In the genomic region with DNA sequence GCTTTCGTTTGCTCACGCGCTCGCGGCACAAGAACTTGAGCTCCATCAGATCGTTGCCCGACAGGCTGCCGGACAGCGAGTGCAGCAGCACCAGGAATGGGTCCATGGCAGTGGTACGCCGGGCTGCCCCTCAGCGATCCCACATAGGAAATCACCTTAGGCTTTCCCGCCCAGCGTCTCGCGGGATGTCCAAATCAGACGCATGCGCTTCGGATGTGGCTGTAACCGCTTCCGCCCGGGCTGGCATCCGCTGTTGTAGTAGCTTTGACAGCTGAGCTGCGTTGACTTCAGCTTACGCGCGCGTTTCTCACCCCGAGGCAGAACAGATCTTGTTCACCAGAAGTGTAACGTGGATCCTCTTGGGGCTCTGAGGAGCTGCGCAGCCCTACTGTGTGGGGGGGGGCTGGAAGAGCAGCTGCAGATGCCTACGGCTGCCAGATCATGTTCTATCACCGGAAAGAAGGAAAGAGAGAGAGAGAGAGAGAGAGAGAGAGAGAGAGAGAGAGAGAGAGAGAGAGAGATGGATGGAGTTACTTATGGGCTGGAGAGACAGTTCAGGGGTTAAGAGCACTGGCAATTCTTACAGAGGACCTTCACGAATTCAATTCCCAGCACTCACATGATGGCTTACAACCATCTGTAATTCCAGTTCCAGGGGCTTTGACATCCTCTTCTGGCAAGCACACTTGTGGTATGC, we compare ENCODE assay signal across 8 mouse cellular contexts. TPM values are rescaled to one million over a fixed set of nuclear protein-coding genes. Genes with fewer than 3 reads are reported as not detected.
A peak's percentile ranks its signal among the peaks of the same experiment; 100 is the strongest.
DNase-seq lines count a peak whose midpoint lies in the region; ATAC-seq and TF ChIP-seq lines count a peak whose summit lies in the region.

TSS of gene Fadd (minus strand) at position 180 of the 697 bp plus-strand sequence.

- peak; percentile 79; the same call in 1 of the 2 replicates for TF ChIP-seq POLR2A in brain, embryonic 14.5 days (IDR thresholded peaks at IDR 0.05; ENCODE audit: borderline replicate concordance, extremely low read depth, insufficient read depth, insufficient read length, poor library complexity, severe bottlenecking)

- peak within 1 kb of the TSS; percentile 85 for H3K9ac ChIP-seq in heart, embryonic 12.5 days
- peak within 1 kb of the TSS; percentile 63 for H3K9ac ChIP-seq in kidney, postnatal 0 days (ENCODE audit: low read depth, low read length)
- peak within 1 kb of the TSS; percentile 76 for H3K9ac ChIP-seq in liver, embryonic 11.5 days (ENCODE audit: low read depth, low read length)
- H3K9ac ChIP-seq in stomach, embryonic 14.5 days (replicated peaks; ENCODE audit: low read depth, low read length) = peak within 1 kb of the TSS; percentile 41; the same call in 1 of the 2 replicates

- H3K79me3 ChIP-seq in C2C12 (ENCODE audit: low read depth) = peaks cover 8% of the 10 kb centered on the region

- H3K9me3 ChIP-seq in erythroblast, embryonic 14.5 days (ENCODE audit: control insufficient read depth, low read length) = no peaks in the 10 kb centered on the region
- no peaks in the 10 kb centered on the region for H3K9me3 ChIP-seq in heart, embryonic 12.5 days (replicated peaks)
- H3K9me3 ChIP-seq in kidney, postnatal 0 days (replicated peaks; ENCODE audit: low read length) = no peaks in the 10 kb centered on the region
- no peaks in the 10 kb centered on the region for H3K9me3 ChIP-seq in liver, embryonic 11.5 days (ENCODE audit: control insufficient read depth, low read length)
- no peaks in the 10 kb centered on the region for H3K9me3 ChIP-seq in stomach, embryonic 14.5 days (ENCODE audit: control insufficient read depth, low read depth, low read length)

- H3K36me3 ChIP-seq in C2C12 (ENCODE audit: control insufficient read depth, insufficient read depth) = peaks cover 15% of the 10 kb centered on the region
- peaks cover 24% of the 10 kb centered on the region for H3K36me3 ChIP-seq in erythroblast, embryonic 14.5 days (ENCODE audit: control insufficient read depth)
- H3K36me3 ChIP-seq in heart, embryonic 12.5 days = peaks cover 21% of the 10 kb centered on the region
- H3K36me3 ChIP-seq in kidney, postnatal 0 days (ENCODE audit: insufficient read depth, low read length) = peaks cover 11% of the 10 kb centered on the region; the same call in 1 of the 2 replicates
- H3K36me3 ChIP-seq in liver, embryonic 11.5 days (ENCODE audit: control insufficient read depth, insufficient read depth, low read length) = peaks cover 12% of the 10 kb centered on the region; the same call in 1 of the 2 replicates
- 0 out of 2 replicates have a peak, but pooled peaks cover 4% of the 10 kb centered on the region for H3K36me3 ChIP-seq in stomach, embryonic 14.5 days (ENCODE audit: control insufficient read depth, insufficient read depth, low read length)

- H3K27me3 ChIP-seq in C2C12 (ENCODE audit: control insufficient read depth, insufficient read depth, insufficient read length) = no peaks in the 10 kb centered on the region
- H3K27me3 ChIP-seq in erythroblast, embryonic 14.5 days (ENCODE audit: control insufficient read depth) = no peaks in the 10 kb centered on the region
- H3K27me3 ChIP-seq in heart, embryonic 12.5 days (replicated peaks) = peaks cover 7% of the 10 kb centered on the region; the same call in 1 of the 2 replicates
- no peaks in the 10 kb centered on the region for H3K27me3 ChIP-seq in kidney, postnatal 0 days (ENCODE audit: insufficient read depth, low read length)
- no peaks in the 10 kb centered on the region for H3K27me3 ChIP-seq in liver, embryonic 11.5 days (replicated peaks; ENCODE audit: control insufficient read depth, insufficient read depth, low read length)
- no peaks in the 10 kb centered on the region for H3K27me3 ChIP-seq in stomach, embryonic 14.5 days (ENCODE audit: control insufficient read depth, insufficient read depth, low read length)

- TF ChIP-seq CTCF in C2C12 (IDR thresholded peaks at IDR 0.05; ENCODE audit: control insufficient read depth, insufficient read depth, insufficient read length) = no peak
- no peak for TF ChIP-seq CTCF in brain, embryonic 14.5 days (IDR thresholded peaks at IDR 0.05; ENCODE audit: borderline replicate concordance, extremely low read depth, insufficient read depth, insufficient read length)
- no peak for TF ChIP-seq CTCF in kidney, postnatal 0 days (IDR thresholded peaks at IDR 0.05; ENCODE audit: low read depth)

- WGBS in heart, embryonic 12.5 days = 2% methylated on average over 34 of the region's 34 CpGs
- WGBS in kidney, postnatal 0 days = 1% methylated on average over 34 of the region's 34 CpGs
- WGBS in liver, embryonic 11.5 days = 2% methylated on average over 34 of the region's 34 CpGs
- under 1% methylated on average over 34 of the region's 34 CpGs for WGBS in stomach, embryonic 14.5 days

- ATAC-seq in heart, embryonic 12.5 days (ENCODE audit: insufficient number of reproducible peaks, low FRiP score) = peak; percentile 80
- peak; percentile 76 for ATAC-seq in kidney, postnatal 0 days (replicated peaks; ENCODE audit: low FRiP score, low read depth)
- ATAC-seq in liver, embryonic 11.5 days (replicated peaks; ENCODE audit: low FRiP score) = peak; percentile 83
- peak; percentile 85 for ATAC-seq in stomach, embryonic 14.5 days (ENCODE audit: insufficient number of reproducible peaks, insufficient read depth, low FRiP score, low read depth)

- peak; percentile 98 for DNase-seq in brain, embryonic 14.5 days (ENCODE audit: low read depth)
- peak; percentile 97 for DNase-seq in kidney, postnatal 0 days (ENCODE audit: low spot score)
- peak; percentile 94 for DNase-seq in liver, embryonic 11.5 days (ENCODE audit: low spot score)
- peak; percentile 97 for DNase-seq in naive thymus-derived CD4-positive, alpha-beta T cell, adult 2 months (ENCODE audit: low read depth)

- peak within 1 kb of the TSS; percentile 77 for H3K4me2 ChIP-seq in heart, embryonic 12.5 days
- peak within 1 kb of the TSS; percentile 84 for H3K4me2 ChIP-seq in kidney, postnatal 0 days (ENCODE audit: low read length)
- H3K4me2 ChIP-seq in liver, embryonic 11.5 days = peak within 1 kb of the TSS; percentile 82
- H3K4me2 ChIP-seq in stomach, embryonic 14.5 days (replicated peaks; ENCODE audit: low read depth, low read length) = peak within 1 kb of the TSS; percentile 63

- H3ac ChIP-seq in C2C12 (ENCODE audit: control insufficient read depth, insufficient read length, low read depth) = peak within 1 kb of the TSS; percentile 85

- H3K4me3 ChIP-seq in C2C12 (ENCODE audit: insufficient read depth, poor library complexity, severe bottlenecking) = peak within 1 kb of the TSS; percentile 59
- H3K4me3 ChIP-seq in erythroblast, embryonic 14.5 days (replicated peaks) = peak within 1 kb of the TSS; percentile 77
- H3K4me3 ChIP-seq in heart, embryonic 12.5 days = peak within 1 kb of the TSS; percentile 89
- H3K4me3 ChIP-seq in kidney, postnatal 0 days (replicated peaks; ENCODE audit: low read depth, low read length) = peak within 1 kb of the TSS; percentile 68
- peak within 1 kb of the TSS; percentile 70 for H3K4me3 ChIP-seq in liver, embryonic 11.5 days (ENCODE audit: low read depth, low read length)
- H3K4me3 ChIP-seq in stomach, embryonic 14.5 days (ENCODE audit: low read depth, low read length) = peak within 1 kb of the TSS; percentile 53

- H3K79me2 ChIP-seq in C2C12 (ENCODE audit: control insufficient read depth, insufficient read depth) = peaks cover 14% of the 10 kb centered on the region

- peaks cover 34% of the 10 kb centered on the region for H3K4me1 ChIP-seq in erythroblast, embryonic 14.5 days (ENCODE audit: control insufficient read depth)
- peaks cover 25% of the 10 kb centered on the region for H3K4me1 ChIP-seq in heart, embryonic 12.5 days (replicated peaks)
- peaks cover 12% of the 10 kb centered on the region; the same call in 1 of the 2 replicates for H3K4me1 ChIP-seq in kidney, postnatal 0 days (replicated peaks; ENCODE audit: insufficient read depth, low read length)
- peaks cover 13% of the 10 kb centered on the region for H3K4me1 ChIP-seq in liver, embryonic 11.5 days (replicated peaks; ENCODE audit: control insufficient read depth, insufficient read depth, low read length)
- peaks cover 9% of the 10 kb centered on the region; the same call in 1 of the 2 replicates for H3K4me1 ChIP-seq in stomach, embryonic 14.5 days (ENCODE audit: control insufficient read depth, insufficient read depth, low read length)

- peak within 1 kb of the TSS; percentile 95 for H3K27ac ChIP-seq in heart, embryonic 12.5 days (ENCODE audit: poor library complexity, severe bottlenecking)
- peak within 1 kb of the TSS; percentile 94 for H3K27ac ChIP-seq in kidney, postnatal 0 days
- peak within 1 kb of the TSS; percentile 94 for H3K27ac ChIP-seq in liver, embryonic 11.5 days (ENCODE audit: low read depth, low read length)
- H3K27ac ChIP-seq in stomach, embryonic 14.5 days (ENCODE audit: low read length) = peak within 1 kb of the TSS; percentile 81

TF ChIP-seq in C2C12, 6 proteins besides CTCF, POLR2A, EP300 and RAD21:
- peak; percentile 65 for TF ChIP-seq MAX (IDR thresholded peaks at IDR 0.05)
- no peak for TF ChIP-seq CEBPB (IDR thresholded peaks at IDR 0.05; ENCODE audit: low read depth)
- TF ChIP-seq USF1 (IDR thresholded peaks at IDR 0.05; ENCODE audit: low read depth) = no peak
- no peak for TF ChIP-seq MYOG (IDR thresholded peaks at IDR 0.05; ENCODE audit: control insufficient read depth, extremely low read depth, insufficient read length)
- TF ChIP-seq MYOD1 (IDR thresholded peaks at IDR 0.05; ENCODE audit: control insufficient read depth, insufficient read length, low read depth) = no peak

RNA-seq across cellular contexts. Expression of gene Fadd, which starts in this region (rescaled TPM):
- 10.3 TPM for polyA plus RNA-seq in C2C12 (2012; fragmentation: generic; extraction: Trizol)
- 5.9 and 7.1 TPM in 2 replicates for polyA plus RNA-seq in brain, embryonic 14.5 days (2012; rRNA removed)
- 0.16 and 0.23 TPM in 2 replicates for polyA plus RNA-seq in erythroblast, embryonic 14.5 days (2012)
- 12.1 and 12.3 TPM in 2 replicates for polyA plus RNA-seq in heart, embryonic 12.5 days (2016; fragmentation: Nextera tagmentation; extraction: Ambion mirVana)
- 12.6 and 13.1 TPM in 2 replicates for polyA plus RNA-seq in kidney, postnatal 0 days (2015; fragmentation: Nextera tagmentation; extraction: Ambion mirVana)
- 11.7 and 12.5 TPM in 2 replicates for polyA plus RNA-seq in liver, embryonic 11.5 days (2014; fragmentation: Nextera tagmentation; extraction: Ambion mirVana)
- 12.5 and 13.0 TPM in 2 replicates for polyA plus RNA-seq in stomach, embryonic 14.5 days (2014; fragmentation: Nextera tagmentation; extraction: Ambion mirVana)

Comparison
In these comparisons a context has a peak if more than half of its experiments do, and no peak if none do; other contexts are left out.
1. Peak in every context shown above with its lines: DNase-seq, ATAC-seq, H3K4me3 ChIP-seq and H3K27ac ChIP-seq.